Mouse (Mus musculus) urinary bladder, postnatal 14 days (tissue): ENCODE data around the gene Cptp.

ENCODE experiments used
- DNase-seq: peaks from one replicate; pipeline ENCODE4 v3.0.0; 2021; ENCODE audit warnings: low spot score

The Cptp gene

GRCm38 (mm10) chr4:155841003-155841454 lies 28.2 kb downstream of the Cptp start:
- peak; percentile 77 for DNase-seq

DNA sequence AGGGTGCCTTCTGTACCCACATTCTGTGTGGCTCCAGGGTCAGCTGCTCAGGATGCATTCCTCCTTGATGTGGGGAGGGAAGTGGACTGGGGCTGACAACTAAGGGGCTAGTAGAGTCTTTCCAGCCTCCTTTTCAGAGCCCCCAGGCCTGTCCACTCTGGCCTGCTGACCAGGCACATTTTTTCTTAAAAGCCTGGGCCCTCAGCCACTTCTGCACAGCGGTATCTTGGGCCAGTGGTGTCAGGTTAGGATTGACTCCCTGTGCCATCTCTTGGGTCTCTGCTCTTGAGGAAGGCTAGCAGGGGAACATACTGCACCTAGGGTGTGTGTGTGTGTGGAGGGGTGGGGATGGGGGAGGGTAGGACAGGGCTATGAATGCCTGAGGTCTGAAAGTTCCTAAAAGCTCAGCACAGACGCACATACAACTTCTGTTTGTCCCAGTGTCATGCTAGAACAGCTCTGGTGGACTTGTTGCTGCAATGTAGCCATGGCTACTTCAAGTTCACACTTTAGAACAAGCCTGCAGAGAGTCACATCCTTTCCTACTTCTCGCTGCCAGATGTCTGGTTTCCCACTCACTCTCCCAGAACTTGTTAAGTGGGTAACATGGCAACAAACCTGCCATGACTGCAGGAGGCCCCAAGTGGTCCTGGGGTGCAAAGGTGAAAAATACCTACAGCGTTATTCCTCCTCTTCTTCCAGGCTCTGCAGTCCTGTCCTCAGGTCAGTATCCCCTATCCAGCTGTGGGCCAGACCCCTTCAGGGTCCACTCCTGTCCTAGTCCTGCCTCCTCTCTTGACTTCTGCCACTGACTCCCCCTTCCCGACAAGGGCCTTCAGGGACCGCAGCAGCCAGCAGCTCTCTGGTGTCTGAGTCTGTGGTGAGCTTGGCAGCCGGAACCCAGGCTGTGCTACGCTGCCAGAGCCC lies 28.9 kb downstream of the Cptp start:
- DNase-seq = no peak

DNA sequence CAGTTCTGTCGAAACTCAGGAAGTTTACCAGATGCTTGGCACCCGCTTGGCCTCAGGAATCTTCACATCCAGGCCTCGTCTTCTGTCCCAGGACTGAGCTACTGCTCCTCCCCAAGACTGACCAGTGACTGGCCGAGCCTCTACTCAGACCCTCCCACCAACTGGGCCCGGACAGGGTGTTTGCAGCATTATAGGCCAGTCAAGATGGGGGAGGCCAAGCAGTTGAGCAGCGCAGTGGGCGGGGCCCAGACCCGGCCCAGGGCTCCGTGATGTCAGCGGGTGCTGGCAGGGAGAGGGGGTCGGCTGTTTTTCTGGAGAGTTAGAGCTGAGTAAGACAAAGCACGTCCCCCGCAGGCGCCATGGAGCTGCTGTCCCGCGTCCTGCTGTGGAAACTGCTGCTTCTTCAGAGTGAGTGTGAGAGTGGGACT lies 29.7 kb downstream of the Cptp start, which contains the start of gene Mxra8:
Mxra8 (plus strand) TSS at position 198 of the 428 bp plus-strand sequence.
- DNase-seq = peak; percentile 88

DNA sequence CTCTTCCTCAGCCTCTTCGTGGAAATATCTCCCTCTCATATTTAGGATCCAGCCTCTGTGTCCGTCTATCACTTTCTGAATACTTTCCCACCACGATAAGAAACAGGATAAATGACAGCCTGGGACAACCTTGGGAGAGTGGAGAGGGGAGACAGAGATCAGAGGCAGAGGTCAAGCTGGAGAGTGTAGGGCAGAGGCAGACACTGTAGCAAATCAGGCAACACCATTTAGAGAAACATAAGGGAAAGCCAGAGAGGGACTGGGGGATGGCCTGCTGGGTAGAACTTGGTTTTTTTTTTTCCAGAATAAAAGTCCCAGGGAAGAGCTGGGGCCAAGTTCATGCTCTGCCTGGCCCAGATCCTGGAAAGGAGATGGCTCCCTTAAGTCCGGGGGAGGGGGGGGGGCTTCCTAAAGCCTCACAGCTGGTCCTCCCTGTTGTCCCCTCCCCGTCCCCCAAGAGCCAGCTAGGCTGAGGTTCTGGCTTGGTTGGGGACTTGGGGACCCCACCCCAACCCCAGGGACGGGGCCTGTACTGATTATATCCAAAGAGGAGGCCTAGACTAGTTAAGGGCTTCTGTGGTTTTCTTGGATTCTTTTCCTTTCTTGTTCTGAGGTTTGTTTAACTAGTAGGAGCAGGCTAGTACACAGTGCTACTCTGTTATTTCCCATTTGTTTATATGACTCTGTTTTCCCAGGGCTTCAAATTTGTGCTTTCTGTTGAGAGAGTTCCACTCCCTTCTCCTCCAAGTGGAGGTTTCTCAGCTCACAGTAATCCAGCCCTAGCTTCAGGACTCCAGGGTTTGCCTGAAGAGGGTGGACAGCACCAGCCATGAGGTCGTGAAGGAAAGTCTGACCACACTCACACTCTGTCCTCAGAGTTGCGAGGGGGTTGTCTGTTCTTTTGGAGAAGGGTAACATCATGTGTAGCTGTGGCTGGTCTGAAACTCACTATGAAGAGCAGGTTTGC lies 30.8 kb downstream of the Cptp start:
- peak; percentile 34 for DNase-seq

GRCm38 (mm10) chr4:155837404-155838010 lies 31.7 kb downstream of the Cptp start:
- no peak for DNase-seq

GRCm38 (mm10) chr4:155833836-155834235 lies 35.4 kb downstream of the Cptp start:
- peak; percentile 79 for DNase-seq

GRCm38 (mm10) chr4:155833234-155833633 lies 36.0 kb downstream of the Cptp start:
- no peak for DNase-seq

GRCm38 (mm10) chr4:155832321-155832720 lies 36.9 kb downstream of the Cptp start:
- DNase-seq = no peak

- DNase-seq = no peak
Observed at GRCm38 (mm10) chr4:155831831-155832230, 37.4 kb downstream of the Cptp start.

GRCm38 (mm10) chr4:155831205-155831766 lies 38.0 kb downstream of the Cptp start, which contains the start of gene Aurkaip1:
TSS of gene Aurkaip1 (plus strand) at chr4:155831272.
- peak; percentile 96 for DNase-seq

DNA sequence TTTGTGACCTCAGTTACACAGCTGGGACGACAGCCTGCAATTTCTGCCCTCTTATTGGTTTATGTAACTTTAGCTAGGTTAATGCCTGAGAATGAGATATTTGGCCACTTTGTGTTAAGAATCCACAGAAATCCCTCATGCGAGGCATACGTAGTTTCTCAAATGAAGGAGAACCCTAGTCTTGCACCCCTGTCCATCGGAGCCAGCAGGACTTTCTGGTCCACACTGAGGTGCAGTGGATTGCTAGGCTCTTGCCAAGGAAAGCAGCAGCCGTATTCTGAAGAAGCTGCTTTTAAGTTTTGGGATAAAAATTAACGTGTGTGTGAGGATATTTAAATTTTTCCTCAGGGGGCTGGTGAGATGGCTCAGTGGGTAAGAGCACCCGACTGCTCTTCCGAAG lies 38.6 kb downstream of the Cptp start:
- DNase-seq = no peak

DNA sequence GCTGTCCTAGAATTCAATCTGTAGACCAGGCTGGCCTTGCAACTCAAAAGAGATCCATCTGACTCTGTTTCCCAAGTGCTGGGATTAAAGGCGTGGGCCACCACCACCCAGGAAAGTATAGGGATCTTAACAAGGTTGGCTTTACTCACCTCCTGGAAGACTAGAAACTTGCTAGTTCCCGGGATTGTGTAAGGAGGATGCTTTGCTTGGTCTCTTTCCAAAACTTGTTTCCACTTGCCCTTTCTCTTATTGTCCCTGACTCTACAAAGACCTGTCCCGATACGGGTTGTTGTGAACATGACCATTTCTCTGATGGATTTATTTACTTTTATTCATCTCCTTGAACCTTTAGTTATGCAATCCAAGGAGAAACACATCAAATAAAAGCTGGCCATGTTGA lies 39.4 kb downstream of the Cptp start:
- DNase-seq = no peak

DNA sequence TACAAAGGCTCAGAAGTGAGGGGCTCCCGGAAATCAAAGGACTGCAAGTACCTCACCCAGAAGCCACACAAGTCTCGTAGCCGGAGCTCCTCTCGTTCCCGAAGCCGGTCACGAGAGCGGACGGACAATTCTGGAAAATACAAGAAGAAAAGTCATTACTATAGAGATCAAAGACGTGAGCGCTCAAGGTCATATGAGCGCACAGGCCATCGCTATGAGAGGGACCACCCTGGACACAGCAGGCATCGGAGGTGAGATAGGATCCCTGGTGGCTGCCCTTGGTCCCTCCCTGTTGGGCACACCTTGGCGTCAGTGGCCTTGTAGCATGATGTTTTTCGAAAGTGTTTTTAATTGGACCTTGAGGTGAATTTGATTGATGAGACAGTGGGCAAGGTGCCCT lies 45.8 kb downstream of the Cptp start:
- no peak for DNase-seq

DNA sequence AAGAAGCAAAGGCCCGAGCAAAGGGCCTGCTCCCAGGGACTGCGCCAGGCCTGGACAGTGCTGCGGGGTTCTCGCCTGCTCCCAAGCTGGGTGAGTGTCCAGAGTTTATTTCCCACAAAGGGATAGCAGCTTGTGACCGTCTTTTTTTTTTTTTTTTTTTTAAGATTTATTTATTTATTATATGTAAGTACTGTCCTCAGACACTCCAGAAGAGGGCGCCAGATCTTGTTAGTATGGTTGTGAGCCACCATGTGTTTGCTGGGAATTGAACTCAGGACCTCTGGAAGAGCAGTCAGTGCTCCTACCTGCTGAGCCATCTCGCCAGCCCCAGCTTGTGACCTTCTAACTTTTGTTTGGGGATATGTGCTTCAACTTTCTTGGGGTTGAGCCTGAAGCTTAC lies 48.2 kb downstream of the Cptp start:
- DNase-seq = no peak

DNA sequence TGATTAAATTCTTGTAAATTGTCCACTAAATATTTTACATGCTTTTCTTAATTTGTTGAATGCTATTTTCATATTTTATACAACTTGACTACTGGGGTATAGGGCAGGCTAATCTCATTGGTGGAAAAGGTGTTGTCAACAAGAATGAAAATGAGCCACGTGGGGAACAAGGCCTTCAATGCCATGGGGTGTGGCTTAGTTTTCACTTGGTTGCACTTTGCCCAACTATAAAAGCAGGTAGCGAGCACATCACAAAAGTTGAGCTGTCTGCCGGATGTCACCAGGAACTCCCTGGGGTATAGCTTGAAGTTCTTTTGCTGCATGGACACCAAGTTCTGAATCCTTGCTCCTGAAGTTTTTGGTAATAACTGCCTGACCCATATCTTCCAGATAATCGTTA lies 51.7 kb downstream of the Cptp start:
- no peak for DNase-seq
